Mouse (Mus musculus): Measurements from ENCODE around the gene Selenos. TPM values are rescaled to one million over a fixed set of nuclear protein-coding genes. Genes with fewer than 3 reads are reported as not detected.

The Selenos gene
- total and polyA plus RNA-seq, 3 experiments: 79.9 to 103 TPM; not detected in 1

DNA sequence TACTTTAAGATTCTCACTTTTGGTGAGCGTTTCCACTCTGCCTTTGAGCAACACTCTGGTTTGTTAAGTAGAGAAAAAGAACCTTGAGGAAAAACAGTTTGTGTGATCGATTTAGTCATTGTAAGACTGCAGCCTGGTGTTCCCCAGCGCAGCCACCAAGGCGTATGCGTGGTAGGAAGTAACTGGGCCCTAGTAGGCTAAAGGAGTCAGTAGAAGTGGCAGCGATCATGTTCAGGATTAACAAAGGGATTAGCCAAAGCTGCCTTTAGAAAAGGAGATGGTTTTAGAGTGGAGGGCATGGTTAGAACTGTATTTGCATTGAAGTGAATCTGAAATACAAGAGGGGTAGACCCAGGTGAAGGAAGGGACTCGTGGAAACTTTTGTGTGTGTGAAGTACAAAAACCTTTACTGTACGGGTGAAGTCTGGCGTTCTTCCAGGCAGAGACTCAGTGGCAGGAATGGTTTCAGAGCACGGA, 31.2 kb downstream of the Selenos start:
- DNase-seq (ENCODE audit: low read depth, low spot score): no peak
- H3K9ac ChIP-seq (ENCODE audit: control insufficient read depth, low read depth, low read length, poor library complexity, severe bottlenecking): peak overlapping the region; percentile 80
- no peaks in the 10 kb centered on the region for H3K9me3 ChIP-seq (replicated peaks; ENCODE audit: insufficient read depth, low read length)
- peaks cover 0 to 22% of the 10 kb centered on the region in 2 experiments; a peak in 2 of 4 replicates for H3K36me3 ChIP-seq (ENCODE audit: control insufficient read depth in 1 of 2, insufficient read depth in 2 of 2, low read length in 2 of 2)
- H3K4me1 ChIP-seq (ENCODE audit: control insufficient read depth in 1 of 2, insufficient read depth in 2 of 2, low read length in 2 of 2): peaks cover 5 to 34% of the 10 kb centered on the region in 2 experiments
- H3K79me2 ChIP-seq (ENCODE audit: control insufficient read depth, insufficient read depth, low read length, poor library complexity): peaks cover 26% of the 10 kb centered on the region
- peak overlapping the region; percentile 54 to 84 for H3K4me3 ChIP-seq (ENCODE audit: control insufficient read depth in 1 of 2, insufficient read depth in 1 of 2, low read depth in 2 of 2, low read length in 2 of 2)
- no peak for TF ChIP-seq BHLHE40 (IDR thresholded peaks at IDR 0.05; ENCODE audit: borderline replicate concordance, low read depth, low read length)
- no peak for TF ChIP-seq POLR2AphosphoS5 (IDR thresholded peaks at IDR 0.05; ENCODE audit: borderline replicate concordance, low read depth, low read length)
- TF ChIP-seq SIN3A (IDR thresholded peaks at IDR 0.05; ENCODE audit: low read length): no peak
- TF ChIP-seq ZKSCAN1 (IDR thresholded peaks at IDR 0.05; ENCODE audit: low read depth, low read length): no peak
- no peak for TF ChIP-seq TCF12 (IDR thresholded peaks at IDR 0.05; ENCODE audit: low read depth, low read length)
- TF ChIP-seq CHD1 (IDR thresholded peaks at IDR 0.05; ENCODE audit: low read depth, low read length): no peak
- TF ChIP-seq RCOR1 (IDR thresholded peaks at IDR 0.05; ENCODE audit: low read depth, low read length): no peak
- no peak for TF ChIP-seq CHD2 (IDR thresholded peaks at IDR 0.05; ENCODE audit: low read length)
- no peak for TF ChIP-seq RAD21 (IDR thresholded peaks at IDR 0.05; ENCODE audit: low read depth, low read length)
- no peak for TF ChIP-seq UBTF (IDR thresholded peaks at IDR 0.05; ENCODE audit: borderline replicate concordance, insufficient read depth, low read depth, low read length)
- TF ChIP-seq NELFE (IDR thresholded peaks at IDR 0.05; ENCODE audit: low read depth, low read length): no peak
- no peak for TF ChIP-seq POLR2A (IDR thresholded peaks at IDR 0.05; ENCODE audit: control insufficient read depth in 1 of 2, insufficient read depth in 1 of 2, low read depth in 1 of 2, low read length in 2 of 2, poor library complexity in 1 of 2)
- no peak for TF ChIP-seq GABPA (IDR thresholded peaks at IDR 0.05; ENCODE audit: low read depth, low read length)
- TF ChIP-seq ELF1 (IDR thresholded peaks at IDR 0.05; ENCODE audit: low read depth, low read length): no peak
- no peak for TF ChIP-seq MYB (IDR thresholded peaks at IDR 0.05; ENCODE audit: low read depth, low read length)
- no peak for TF ChIP-seq ETS1 (IDR thresholded peaks at IDR 0.05; ENCODE audit: low read depth, low read length)
- no peak for TF ChIP-seq USF2 (IDR thresholded peaks at IDR 0.05; ENCODE audit: borderline replicate concordance in 1 of 2, insufficient read depth in 1 of 2, low read depth in 1 of 2, low read length in 2 of 2)
- TF ChIP-seq SMC3 (IDR thresholded peaks at IDR 0.05; ENCODE audit: low read depth, low read length): no peak
- no peaks in the 10 kb centered on the region for H3K27me3 ChIP-seq (ENCODE audit: control insufficient read depth in 1 of 2, insufficient read depth in 2 of 2, low read length in 2 of 2)
- H3K27ac ChIP-seq (ENCODE audit: control insufficient read depth, low read depth, low read length): no peak overlapping the region

DNA sequence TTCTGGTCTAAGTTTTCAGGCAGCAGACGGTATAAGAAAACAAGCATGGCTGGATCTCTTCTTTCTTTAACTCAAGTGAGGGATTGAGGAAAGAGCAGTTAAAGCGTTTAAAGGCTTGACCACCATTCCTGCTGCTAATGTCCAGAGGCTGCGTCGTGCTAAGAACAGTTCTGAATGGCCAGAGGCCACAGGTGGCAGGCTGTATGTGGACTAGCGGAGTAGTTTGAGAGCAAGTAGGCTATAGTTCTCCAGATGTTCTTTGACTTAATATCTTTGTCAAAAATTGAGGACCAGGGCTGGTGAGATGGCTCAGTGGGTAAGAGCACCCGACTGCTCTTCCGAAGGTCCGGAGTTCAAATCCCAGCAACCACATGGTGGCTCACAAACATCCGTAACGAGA, 31.8 kb downstream of the Selenos start:
- no peak for TF ChIP-seq SMC3 (IDR thresholded peaks at IDR 0.05; ENCODE audit: low read depth, low read length)
- no peak for TF ChIP-seq USF1 (IDR thresholded peaks at IDR 0.05; ENCODE audit: low read depth, low read length)
- TF ChIP-seq CTCF (IDR thresholded peaks at IDR 0.05 in 2 of 3, conservative IDR thresholded peaks at IDR 0.05 in 1 of 3; ENCODE audit: control insufficient read depth in 1 of 3, insufficient read depth in 1 of 3, low read depth in 2 of 3, low read length in 3 of 3, poor library complexity in 1 of 3, severe bottlenecking in 1 of 3): no peak
- no peak for TF ChIP-seq POLR2A (IDR thresholded peaks at IDR 0.05; ENCODE audit: control insufficient read depth in 1 of 2, insufficient read depth in 1 of 2, low read depth in 1 of 2, low read length in 2 of 2, poor library complexity in 1 of 2)
- Histone ChIP-seq H3K9ac (ENCODE audit: control insufficient read depth, low read depth, low read length, poor library complexity, severe bottlenecking) (no peak overlapping the region; the same call in 1 of the 2 replicates), H3K4me1 (ENCODE audit: control insufficient read depth in 1 of 2, insufficient read depth in 2 of 2, low read length in 2 of 2) (peaks cover 6 to 37% of the 10 kb centered on the region in 2 experiments), H3K79me2 (ENCODE audit: control insufficient read depth, insufficient read depth, low read length, poor library complexity) (peaks cover 30% of the 10 kb centered on the region), H3K36me3 (ENCODE audit: control insufficient read depth in 1 of 2, insufficient read depth in 2 of 2, low read length in 2 of 2) (peaks cover 0 to 27% of the 10 kb centered on the region in 2 experiments; a peak in 2 of 4 replicates), H3K27me3 (ENCODE audit: control insufficient read depth in 1 of 2, insufficient read depth in 2 of 2, low read length in 2 of 2) (no peaks in the 10 kb centered on the region), H3K4me3 (ENCODE audit: control insufficient read depth in 1 of 2, insufficient read depth in 1 of 2, low read depth in 2 of 2, low read length in 2 of 2) (no peak overlapping the region; a peak in 1 of 4 replicates), H3K27ac (ENCODE audit: control insufficient read depth, low read depth, low read length) (no peak overlapping the region), H3K9me3 (replicated peaks; ENCODE audit: insufficient read depth, low read length) (no peaks in the 10 kb centered on the region)
- DNase-seq (ENCODE audit: low read depth, low spot score): no peak
